Mouse (Mus musculus): ENCODE data around the gene Crtac1. TPM values are rescaled to one million over a fixed set of nuclear protein-coding genes. Genes with fewer than 3 reads are reported as not detected.

The Crtac1 gene
- polyA plus RNA-seq, 1 experiment from 2014 or later: 0.44 TPM

DNA sequence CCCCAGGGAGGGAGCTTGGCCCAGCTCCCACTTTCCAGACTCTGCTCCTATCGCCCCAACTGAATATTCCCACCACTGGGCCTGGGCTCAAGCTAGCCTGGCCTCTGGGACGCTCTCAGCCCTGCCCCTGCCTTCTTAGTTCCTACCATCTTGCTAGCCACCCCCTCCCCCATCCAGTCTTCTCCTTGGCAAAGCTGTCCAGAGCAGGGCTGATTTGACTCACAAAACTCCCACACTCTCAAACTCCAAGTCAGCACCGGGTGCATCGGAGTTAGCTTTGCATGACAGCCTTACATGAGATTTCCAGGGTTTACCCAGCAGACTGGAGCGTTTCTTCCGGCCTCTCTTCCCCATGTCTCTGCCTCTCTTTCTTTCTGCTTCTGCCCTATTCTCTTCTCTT is 138.4 kb downstream of the Crtac1 start:
- DNase-seq (ENCODE audit: low spot score) (no peak), ATAC-seq (no peak)
- no peaks in the 10 kb centered on the region for H3K36me3 ChIP-seq (ENCODE audit: insufficient read depth, low read length)
- no peak overlapping the region for H3K27ac ChIP-seq (ENCODE audit: low read length)
- H3K4me3 ChIP-seq (ENCODE audit: low read depth, low read length): no peak overlapping the region
- no peaks in the 10 kb centered on the region for H3K9me3 ChIP-seq (ENCODE audit: low read length)
- WGBS: 73% methylated on average over 6 of the region's 6 CpGs
- H3K4me2 ChIP-seq (replicated peaks; ENCODE audit: low read depth, low read length): no peak overlapping the region
- TF ChIP-seq CTCF (IDR thresholded peaks at IDR 0.05) (no peak), EP300 (IDR thresholded peaks at IDR 0.05) (no peak)
- H3K9ac ChIP-seq (replicated peaks; ENCODE audit: low read depth): no peak overlapping the region
- H3K4me1 ChIP-seq (ENCODE audit: insufficient read depth, low read depth, low read length): no peaks in the 10 kb centered on the region
- no peaks in the 10 kb centered on the region for H3K27me3 ChIP-seq (replicated peaks; ENCODE audit: insufficient read depth, low read length)

DNA sequence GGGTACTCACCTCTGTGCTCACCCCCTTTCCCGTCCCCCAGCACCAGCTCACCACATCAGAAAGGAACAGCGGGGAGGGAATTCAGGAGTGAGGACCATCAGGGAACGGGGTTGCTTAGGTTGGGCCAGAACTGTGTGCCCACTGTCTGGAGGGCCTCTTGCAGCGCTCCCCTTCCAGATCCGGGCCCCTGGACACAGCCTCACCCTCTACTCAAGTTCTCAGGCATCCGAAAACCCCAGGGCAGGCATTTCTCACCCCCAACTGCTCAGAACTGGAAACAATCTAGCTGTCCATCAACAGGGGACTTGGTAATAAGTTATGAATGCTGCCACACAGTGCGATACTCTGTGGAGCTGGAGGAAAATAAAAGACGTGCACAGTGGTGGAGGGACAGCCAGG is 139.5 kb downstream of the Crtac1 start:
- H3K36me3 ChIP-seq (ENCODE audit: insufficient read depth, low read length): no peaks in the 10 kb centered on the region
- no peak overlapping the region for H3K27ac ChIP-seq (ENCODE audit: low read length)
- no peaks in the 10 kb centered on the region for H3K4me1 ChIP-seq (ENCODE audit: insufficient read depth, low read depth, low read length)
- ATAC-seq: no peak
- WGBS: 54% methylated on average over 8 of the region's 8 CpGs
- no peaks in the 10 kb centered on the region for H3K9me3 ChIP-seq (ENCODE audit: low read length)
- no peak overlapping the region for H3K9ac ChIP-seq (replicated peaks; ENCODE audit: low read depth)
- no peak for DNase-seq (ENCODE audit: low spot score)
- H3K4me2 ChIP-seq (replicated peaks; ENCODE audit: low read depth, low read length): no peak overlapping the region
- no peaks in the 10 kb centered on the region for H3K27me3 ChIP-seq (replicated peaks; ENCODE audit: insufficient read depth, low read length)
- H3K4me3 ChIP-seq (ENCODE audit: low read depth, low read length): no peak overlapping the region
- TF ChIP-seq CTCF (IDR thresholded peaks at IDR 0.05) (no peak), EP300 (IDR thresholded peaks at IDR 0.05) (no peak)

DNA sequence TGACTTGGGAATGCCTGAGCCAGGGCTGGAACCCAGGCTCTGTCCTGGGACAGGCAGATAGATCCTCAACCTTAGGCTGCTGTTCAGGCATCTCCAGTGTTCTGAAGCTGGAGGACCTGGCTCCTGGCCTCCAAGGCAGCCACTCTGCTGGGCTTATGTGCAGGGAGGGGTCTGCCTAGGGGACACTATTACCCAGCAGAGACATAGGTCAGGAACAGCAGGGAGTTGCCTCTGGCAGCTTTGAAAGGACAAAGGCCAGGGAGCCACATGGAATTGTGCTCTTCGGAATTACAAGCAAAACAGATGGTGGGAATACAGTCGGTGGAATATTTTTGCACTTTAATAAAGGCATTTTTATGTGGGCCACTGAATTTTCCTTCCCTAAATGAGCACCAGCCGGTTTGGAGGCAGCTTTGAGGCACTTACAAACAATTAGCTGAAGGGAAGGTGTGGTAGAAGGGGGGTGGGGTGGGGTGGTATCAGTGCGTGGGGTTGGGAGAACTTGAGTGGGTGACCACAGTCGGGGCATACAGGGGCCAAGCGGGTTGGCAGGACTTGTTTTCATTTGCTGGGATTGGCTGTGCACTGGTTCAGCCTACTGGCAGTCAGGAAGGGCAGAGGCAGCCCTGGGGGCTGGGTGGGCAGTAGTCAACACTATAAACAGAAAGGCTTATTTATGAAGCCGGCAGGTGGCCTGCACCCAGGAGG is 140.5 kb downstream of the Crtac1 start:
- H3K9me3 ChIP-seq (ENCODE audit: low read length): no peaks in the 10 kb centered on the region
- no peak overlapping the region for H3K27ac ChIP-seq (ENCODE audit: low read length)
- no peak for DNase-seq (ENCODE audit: low spot score)
- no peak overlapping the region for H3K4me3 ChIP-seq (ENCODE audit: low read depth, low read length)
- no peaks in the 10 kb centered on the region for H3K4me1 ChIP-seq (ENCODE audit: insufficient read depth, low read depth, low read length)
- no peak for ATAC-seq
- TF ChIP-seq CTCF (IDR thresholded peaks at IDR 0.05): no peak
- TF ChIP-seq EP300 (IDR thresholded peaks at IDR 0.05): no peak
- no peak overlapping the region for H3K9ac ChIP-seq (replicated peaks; ENCODE audit: low read depth)
- H3K27me3 ChIP-seq (replicated peaks; ENCODE audit: insufficient read depth, low read length): no peaks in the 10 kb centered on the region
- 28% methylated on average over 7 of the region's 7 CpGs for WGBS
- H3K4me2 ChIP-seq (replicated peaks; ENCODE audit: low read depth, low read length): no peak overlapping the region
- no peaks in the 10 kb centered on the region for H3K36me3 ChIP-seq (ENCODE audit: insufficient read depth, low read length)

DNA sequence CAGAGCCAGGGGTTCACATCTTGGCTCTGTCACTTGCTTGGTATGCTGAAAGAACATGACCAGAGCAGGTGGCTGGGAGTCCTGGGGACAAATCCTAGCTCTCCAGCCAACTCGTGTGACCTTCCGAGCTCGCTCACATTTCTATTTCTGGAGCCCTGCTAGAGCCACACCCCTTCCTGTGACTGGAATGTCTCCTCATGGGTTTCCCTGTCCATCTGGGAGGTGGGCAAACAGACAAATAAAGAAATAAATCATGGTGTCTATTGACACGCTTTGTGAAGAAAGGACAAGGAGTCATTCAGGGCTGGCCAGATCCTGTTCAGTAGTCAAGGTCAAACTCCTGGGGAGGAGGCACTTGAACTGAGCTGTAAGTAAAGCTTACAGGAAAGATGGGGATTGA is 143.2 kb downstream of the Crtac1 start:
- Histone ChIP-seq H3K27ac (ENCODE audit: low read length) (no peak overlapping the region), H3K4me3 (ENCODE audit: low read depth, low read length) (no peak overlapping the region), H3K9me3 (ENCODE audit: low read length) (no peaks in the 10 kb centered on the region), H3K36me3 (ENCODE audit: insufficient read depth, low read length) (no peaks in the 10 kb centered on the region), H3K4me1 (ENCODE audit: insufficient read depth, low read depth, low read length) (no peaks in the 10 kb centered on the region), H3K4me2 (replicated peaks; ENCODE audit: low read depth, low read length) (no peak overlapping the region), H3K27me3 (replicated peaks; ENCODE audit: insufficient read depth, low read length) (no peaks in the 10 kb centered on the region), H3K9ac (replicated peaks; ENCODE audit: low read depth) (no peak overlapping the region)
- TF ChIP-seq EP300 (IDR thresholded peaks at IDR 0.05) (no peak), CTCF (IDR thresholded peaks at IDR 0.05) (no peak)
- DNase-seq (ENCODE audit: low spot score) (no peak), ATAC-seq (no peak)
- 36% methylated on average over 4 of the region's 4 CpGs for WGBS

DNA sequence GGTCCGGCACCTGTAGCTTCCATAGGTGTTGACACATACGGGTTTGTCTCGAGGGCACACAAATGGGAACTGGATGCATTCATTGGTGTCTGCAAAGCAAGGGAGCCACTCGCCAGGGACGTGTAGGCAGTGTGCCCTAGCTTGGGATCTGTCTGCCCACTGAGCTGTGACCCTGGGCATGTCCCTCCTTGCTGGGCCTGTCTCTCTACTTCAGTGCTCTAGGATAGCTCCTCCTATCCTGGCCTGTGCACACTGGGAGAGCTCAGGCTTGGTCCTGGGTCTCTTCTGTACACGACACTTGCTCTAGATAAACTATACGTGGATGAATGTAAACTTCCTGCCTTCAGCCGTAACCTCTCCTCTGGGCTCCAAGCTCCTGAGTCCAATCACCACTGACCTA is 147.4 kb downstream of the Crtac1 start:
- ATAC-seq (no peak), DNase-seq (ENCODE audit: low spot score) (no peak)
- H3K27ac ChIP-seq (ENCODE audit: low read length): no peak overlapping the region
- no peaks in the 10 kb centered on the region for H3K4me1 ChIP-seq (ENCODE audit: insufficient read depth, low read depth, low read length)
- 52% methylated on average over 8 of the region's 8 CpGs for whole genome bisulfite sequencing
- H3K36me3 ChIP-seq (ENCODE audit: insufficient read depth, low read length): no peaks in the 10 kb centered on the region
- H3K9ac ChIP-seq (replicated peaks; ENCODE audit: low read depth): no peak overlapping the region
- TF ChIP-seq EP300 (IDR thresholded peaks at IDR 0.05) (no peak), CTCF (IDR thresholded peaks at IDR 0.05) (no peak)
- no peaks in the 10 kb centered on the region for H3K27me3 ChIP-seq (replicated peaks; ENCODE audit: insufficient read depth, low read length)
- H3K4me3 ChIP-seq (ENCODE audit: low read depth, low read length): no peak overlapping the region
- no peak overlapping the region for H3K4me2 ChIP-seq (replicated peaks; ENCODE audit: low read depth, low read length)
- no peaks in the 10 kb centered on the region for H3K9me3 ChIP-seq (ENCODE audit: low read length)

DNA sequence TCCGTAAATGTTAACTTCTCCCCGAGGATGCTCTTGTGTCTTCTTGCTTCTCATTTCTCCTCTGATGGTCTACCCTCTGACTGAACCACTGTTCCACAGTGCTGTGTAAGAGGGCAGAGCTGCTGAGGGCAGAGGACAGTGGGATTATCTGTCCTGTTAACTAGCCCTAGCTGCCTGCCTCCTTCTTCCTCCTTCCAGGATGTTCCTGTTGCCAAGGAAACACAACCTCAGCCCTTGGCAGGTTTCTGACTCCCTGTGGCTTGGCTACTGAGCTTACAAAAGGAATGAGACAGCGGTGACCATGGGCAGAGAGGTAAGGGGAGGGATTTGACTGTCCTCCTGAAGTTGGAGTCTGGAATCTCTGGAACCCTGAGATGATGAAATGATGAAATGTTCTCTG is 152.0 kb downstream of the Crtac1 start:
- TF ChIP-seq EP300 (IDR thresholded peaks at IDR 0.05): no peak
- TF ChIP-seq CTCF (IDR thresholded peaks at IDR 0.05): no peak
- no peak overlapping the region for H3K4me2 ChIP-seq (replicated peaks; ENCODE audit: low read depth, low read length)
- no peaks in the 10 kb centered on the region for H3K4me1 ChIP-seq (ENCODE audit: insufficient read depth, low read depth, low read length)
- H3K36me3 ChIP-seq (ENCODE audit: insufficient read depth, low read length): no peaks in the 10 kb centered on the region
- H3K4me3 ChIP-seq (ENCODE audit: low read depth, low read length): no peak overlapping the region
- 60% methylated on average over 3 of the region's 3 CpGs for WGBS
- no peaks in the 10 kb centered on the region for H3K27me3 ChIP-seq (replicated peaks; ENCODE audit: insufficient read depth, low read length)
- no peak overlapping the region for H3K27ac ChIP-seq (ENCODE audit: low read length)
- DNase-seq (ENCODE audit: low spot score) (no peak), ATAC-seq (no peak)
- H3K9ac ChIP-seq (replicated peaks; ENCODE audit: low read depth): no peak overlapping the region
- no peaks in the 10 kb centered on the region for H3K9me3 ChIP-seq (ENCODE audit: low read length)

DNA sequence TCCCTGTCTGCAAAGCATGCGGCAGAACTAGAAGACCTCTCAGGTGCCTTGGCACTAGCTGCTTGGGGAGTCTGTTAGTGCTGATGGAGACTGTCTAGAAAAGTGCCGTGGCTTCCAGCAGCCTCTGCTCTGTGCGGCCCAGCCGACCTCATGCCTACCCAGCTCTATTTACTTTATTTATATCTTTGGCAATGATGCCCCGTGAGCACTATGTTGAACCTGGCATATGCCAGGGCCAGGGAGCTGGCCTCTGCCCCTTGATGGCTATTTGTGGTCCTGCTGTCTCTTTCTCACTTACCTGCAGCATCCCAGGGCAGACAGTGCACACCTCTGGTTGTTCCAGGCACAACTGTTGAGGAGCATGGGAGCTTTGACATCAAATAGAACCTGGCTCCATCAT is 153.1 kb downstream of the Crtac1 start:
- WGBS: 71% methylated on average over 5 of the region's 5 CpGs
- ATAC-seq: no peak

More for the DNA sequence above, 153.1 kb downstream of the Crtac1 start:
- TF ChIP-seq EP300 (IDR thresholded peaks at IDR 0.05): no peak
- no peak for TF ChIP-seq CTCF (IDR thresholded peaks at IDR 0.05)
- H3K36me3 ChIP-seq (ENCODE audit: insufficient read depth, low read length): no peaks in the 10 kb centered on the region
- H3K27me3 ChIP-seq (replicated peaks; ENCODE audit: insufficient read depth, low read length): no peaks in the 10 kb centered on the region
- DNase-seq (ENCODE audit: low spot score): no peak
- H3K4me2 ChIP-seq (replicated peaks; ENCODE audit: low read depth, low read length): no peak overlapping the region
- no peak overlapping the region for H3K4me3 ChIP-seq (ENCODE audit: low read depth, low read length)
- H3K4me1 ChIP-seq (ENCODE audit: insufficient read depth, low read depth, low read length): no peaks in the 10 kb centered on the region
- H3K9me3 ChIP-seq (ENCODE audit: low read length): no peaks in the 10 kb centered on the region
- H3K9ac ChIP-seq (replicated peaks; ENCODE audit: low read depth): no peak overlapping the region
- H3K27ac ChIP-seq (ENCODE audit: low read length): no peak overlapping the region
